Mouse (Mus musculus) kidney, embryonic 14.5 days (tissue): ENCODE measurements at regions not wholly inside any gene's neighbourhood (a gene's known extent, or its start where the extent isn't known, plus 50 kb on each side); places are given as distances from the start of the nearest gene placed in this dataset.

Experiments
- ATAC-seq: fragments of 200-750 bp; cut with Nextera tagmentation; 2 replicates; pipeline ENCODE4 v1.8.0; 2017; ENCODE audit warnings: moderate number of reproducible peaks, mild to moderate bottlenecking, moderate TSS enrichment, moderate library complexity; ENCODE audit not compliant: low FRiP score, low TSS enrichment
- H3K27ac ChIP-seq: fragments of 300-500 bp; sonication (generic); 2 replicates; pipeline ENCODE4 v1.5.1; 2014; ENCODE audit warnings: low read depth, mild to moderate bottlenecking, low read length, moderate library complexity, mixed read lengths
- H3K27me3 ChIP-seq: fragments of 300-500 bp; sonication (generic); 2 replicates; pipeline ENCODE4 v1.6.1; 2014; ENCODE audit warnings: mild to moderate bottlenecking, low read length; ENCODE audit not compliant: control insufficient read depth, insufficient read depth
- H3K36me3 ChIP-seq: fragments of 300-500 bp; sonication (generic); 2 replicates; pipeline ENCODE4 v1.6.1; 2014; ENCODE audit warnings: low read length, mixed read lengths; ENCODE audit not compliant: control insufficient read depth, insufficient read depth
- H3K4me1 ChIP-seq: fragments of 300-500 bp; sonication (generic); 2 replicates; pipeline ENCODE4 v1.6.1; 2014; ENCODE audit warnings: low read length, mixed read lengths; ENCODE audit not compliant: control insufficient read depth, insufficient read depth
- H3K4me2 ChIP-seq: fragments of 300-500 bp; sonication (generic); replicated peaks from 2 replicates; pipeline ENCODE4 v1.6.1; 2014; ENCODE audit warnings: low read depth, mild to moderate bottlenecking, low read length
- H3K4me3 ChIP-seq: fragments of 300-500 bp; sonication (generic); 2 replicates; pipeline ENCODE4 v1.5.1; 2014; ENCODE audit warnings: mild to moderate bottlenecking, low read length
- H3K9ac ChIP-seq: fragments of 300-500 bp; sonication (generic); 2 replicates; pipeline ENCODE4 v1.6.1; 2014; ENCODE audit warnings: low read depth, mild to moderate bottlenecking, low read length, moderate library complexity
- H3K9me3 ChIP-seq: fragments of 300-500 bp; sonication (generic); 2 replicates; pipeline ENCODE4 v1.6.1; 2016; ENCODE audit warnings: low read length; ENCODE audit not compliant: control insufficient read depth
- WGBS: fragments of 180-500 bp; shearing (Covaris S2); extraction: QIAGEN DNeasy Blood & Tissue Kit; methylation state at CpG from one replicate; pipeline ENCODE4 v1.1.7; 2014; 5-methylcytosine and 5-hydroxymethylcytosine counted together

DNA sequence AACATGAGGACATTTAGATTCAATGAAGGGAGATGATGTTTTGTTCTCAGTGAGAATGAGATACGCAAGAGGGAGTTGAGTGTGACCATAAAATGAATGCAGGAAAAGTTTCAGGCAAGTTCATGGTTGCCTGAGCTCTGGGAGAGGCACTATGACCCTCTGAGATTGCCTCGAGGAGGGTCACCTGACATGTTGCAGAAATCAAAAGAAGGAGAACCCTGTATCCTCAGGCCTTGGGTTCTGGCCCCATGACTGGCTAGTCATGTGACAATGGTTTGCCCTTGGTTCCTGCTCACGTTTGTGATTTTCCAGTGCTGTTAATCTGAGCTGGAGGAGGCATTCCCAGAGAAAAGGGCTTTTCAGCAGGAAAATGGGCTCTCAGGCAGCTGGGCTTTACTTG is 98.9 kb downstream of the Mab21l3 start:
- Histone ChIP-seq H3K4me2 (no peak overlapping the region), H3K36me3 (no peaks in the 10 kb centered on the region), H3K9me3 (peaks cover 3% of the 10 kb centered on the region; the same call in 1 of the 2 replicates), H3K27me3 (no peaks in the 10 kb centered on the region), H3K9ac (no peak overlapping the region), H3K27ac (no peak overlapping the region), H3K4me1 (no peaks in the 10 kb centered on the region), H3K4me3 (no peak overlapping the region)
- 45% methylated on average over 3 of the region's 3 CpGs for WGBS
- no peak for ATAC-seq

GRCm38 (mm10) chr3:101749031-101749632 is 99.6 kb downstream of the Mab21l3 start:
- H3K27ac ChIP-seq = no peak overlapping the region
- no peaks in the 10 kb centered on the region for H3K4me1 ChIP-seq
- no peak overlapping the region for H3K9ac ChIP-seq
- no peak overlapping the region for H3K4me3 ChIP-seq
- H3K27me3 ChIP-seq = no peaks in the 10 kb centered on the region
- H3K9me3 ChIP-seq = peaks cover 3% of the 10 kb centered on the region; the same call in 1 of the 2 replicates
- no peak overlapping the region for H3K4me2 ChIP-seq
- ATAC-seq = no peak
- 81% methylated on average over 3 of the region's 3 CpGs for WGBS
- H3K36me3 ChIP-seq = no peaks in the 10 kb centered on the region

DNA sequence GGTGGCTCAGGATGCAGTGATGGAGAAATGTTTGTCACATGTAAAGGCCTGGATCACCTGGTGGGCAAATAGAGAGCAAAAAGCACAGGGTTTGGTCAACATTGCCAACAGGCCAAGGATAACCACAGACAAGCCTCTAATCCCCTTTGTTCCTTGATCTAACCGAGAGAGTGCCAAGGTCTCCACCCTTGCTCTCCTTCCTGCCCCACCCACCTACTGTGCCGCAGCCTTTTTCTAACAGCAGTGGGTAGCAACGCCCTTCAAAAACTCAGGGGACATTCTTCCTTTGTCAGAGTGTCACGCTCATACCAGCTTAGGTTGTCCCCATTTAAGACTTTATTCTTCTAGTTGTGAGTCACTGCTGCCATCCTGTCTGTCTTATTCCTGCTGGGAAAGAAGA is 100.6 kb downstream of the Mab21l3 start:
- no peak for ATAC-seq
- 48% methylated on average over 4 of the region's 4 CpGs for WGBS
- Histone ChIP-seq H3K9me3 (no peaks in the 10 kb centered on the region), H3K4me2 (no peak overlapping the region), H3K36me3 (no peaks in the 10 kb centered on the region), H3K27me3 (no peaks in the 10 kb centered on the region), H3K9ac (no peak overlapping the region), H3K27ac (no peak overlapping the region), H3K4me3 (no peak overlapping the region), H3K4me1 (no peaks in the 10 kb centered on the region)

DNA sequence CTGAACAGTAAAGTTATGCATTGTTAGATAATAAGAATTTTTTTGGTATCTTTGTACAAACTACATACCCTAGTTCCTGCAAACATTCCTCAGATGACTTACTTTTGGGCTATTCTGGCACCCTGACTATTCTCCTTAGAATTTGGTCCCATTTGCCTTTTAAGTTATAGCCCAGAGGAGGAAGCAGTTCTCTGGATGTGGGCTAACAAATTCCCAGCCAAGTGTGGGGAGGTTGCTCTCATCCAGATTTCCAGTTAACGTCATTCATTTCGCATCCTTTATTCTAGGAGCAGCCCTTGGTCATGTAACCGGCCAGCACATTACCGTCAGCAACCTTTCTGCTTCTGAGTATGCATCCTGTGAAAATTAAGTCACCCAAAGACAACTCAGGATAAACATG is 107.9 kb downstream of the Mab21l3 start:
- Histone ChIP-seq H3K4me1 (no peaks in the 10 kb centered on the region), H3K4me2 (no peak overlapping the region), H3K36me3 (no peaks in the 10 kb centered on the region), H3K9me3 (no peaks in the 10 kb centered on the region), H3K27me3 (no peaks in the 10 kb centered on the region), H3K27ac (no peak overlapping the region), H3K9ac (no peak overlapping the region), H3K4me3 (no peak overlapping the region)
- 80% methylated on average over 4 of the region's 4 CpGs for WGBS
- no peak for ATAC-seq

DNA sequence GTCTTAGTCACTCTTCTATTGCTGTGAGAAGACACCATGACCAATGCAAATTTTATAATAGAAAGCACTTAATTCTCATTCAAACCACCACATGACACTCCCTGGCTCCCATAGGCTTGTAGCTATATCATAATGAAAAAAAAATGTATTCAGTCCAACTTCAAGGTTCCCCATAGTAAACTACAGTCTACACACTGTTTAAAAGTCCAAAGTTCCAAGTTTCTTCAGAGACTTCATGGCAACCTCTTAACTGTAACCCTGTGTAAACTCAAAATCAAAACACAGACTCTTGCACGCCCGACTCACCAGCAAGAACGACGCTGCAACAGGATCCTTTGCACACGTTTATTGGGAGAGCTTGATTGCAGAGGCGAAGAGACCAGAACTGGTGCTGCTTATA is 111.6 kb downstream of the Mab21l3 start:
- no peak for ATAC-seq
- Histone ChIP-seq H3K27ac (no peak overlapping the region), H3K9me3 (0 out of 2 replicates have a peak, but pooled peaks cover 8% of the 10 kb centered on the region), H3K36me3 (no peaks in the 10 kb centered on the region), H3K4me3 (no peak overlapping the region), H3K9ac (no peak overlapping the region), H3K4me1 (no peaks in the 10 kb centered on the region), H3K4me2 (no peak overlapping the region), H3K27me3 (no peaks in the 10 kb centered on the region)
- 86% methylated on average over 6 of the region's 6 CpGs for WGBS

DNA sequence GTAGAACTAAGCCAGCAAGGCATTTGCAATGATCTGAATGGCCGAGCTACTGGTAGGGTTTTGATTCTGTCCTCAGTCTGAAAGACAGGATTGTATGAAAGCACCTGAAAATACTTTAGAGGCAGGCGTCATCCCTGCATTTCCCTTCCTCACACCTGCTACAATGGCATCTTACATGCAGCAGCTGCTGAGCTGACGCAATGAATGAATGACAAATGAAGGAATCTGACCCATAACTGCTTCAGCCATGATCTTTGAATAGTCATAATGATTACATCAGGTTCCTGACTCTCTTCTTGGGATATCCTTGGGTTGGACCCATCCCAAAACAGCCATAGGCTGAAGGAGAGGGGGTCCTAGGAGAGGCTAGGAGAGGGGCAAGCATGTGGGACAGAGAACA is 119.7 kb downstream of the Mab21l3 start:
- no peak for ATAC-seq
- no peaks in the 10 kb centered on the region for H3K4me1 ChIP-seq
- no peak overlapping the region for H3K4me2 ChIP-seq
- H3K27me3 ChIP-seq = no peaks in the 10 kb centered on the region
- H3K9ac ChIP-seq = no peak overlapping the region
- H3K27ac ChIP-seq = no peak overlapping the region
- H3K9me3 ChIP-seq = 0 out of 2 replicates have a peak, but pooled peaks cover 8% of the 10 kb centered on the region
- 91% methylated on average over 3 of the region's 3 CpGs for WGBS
- H3K4me3 ChIP-seq = no peak overlapping the region
- H3K36me3 ChIP-seq = no peaks in the 10 kb centered on the region

DNA sequence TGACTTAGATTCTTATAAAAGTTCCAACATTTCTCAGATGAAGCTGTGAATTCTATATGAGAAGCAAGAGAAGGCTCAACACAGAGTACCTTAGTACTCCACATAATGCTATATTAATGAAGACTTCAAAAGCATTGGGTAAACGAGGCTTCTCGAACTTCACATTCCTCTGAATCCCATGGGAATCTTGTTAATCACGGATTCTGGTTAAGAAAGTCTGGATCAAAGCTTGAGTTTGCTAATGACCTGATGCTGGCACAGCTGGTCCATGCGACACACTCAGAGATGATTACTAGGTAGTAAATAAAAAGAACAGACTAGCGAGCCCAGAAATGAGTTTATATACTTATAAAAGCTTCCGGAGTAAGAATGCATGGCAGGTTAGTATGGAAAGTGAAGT is 118.4 kb upstream of the Atp1a1 start:
- Histone ChIP-seq H3K4me3 (no peak overlapping the region), H3K27ac (no peak overlapping the region), H3K36me3 (no peaks in the 10 kb centered on the region), H3K9me3 (no peaks in the 10 kb centered on the region), H3K4me2 (no peak overlapping the region), H3K9ac (no peak overlapping the region), H3K27me3 (no peaks in the 10 kb centered on the region), H3K4me1 (no peaks in the 10 kb centered on the region; the same call in 1 of the 2 replicates)
- no peak for ATAC-seq
- WGBS = 57% methylated on average over 6 of the region's 6 CpGs

DNA sequence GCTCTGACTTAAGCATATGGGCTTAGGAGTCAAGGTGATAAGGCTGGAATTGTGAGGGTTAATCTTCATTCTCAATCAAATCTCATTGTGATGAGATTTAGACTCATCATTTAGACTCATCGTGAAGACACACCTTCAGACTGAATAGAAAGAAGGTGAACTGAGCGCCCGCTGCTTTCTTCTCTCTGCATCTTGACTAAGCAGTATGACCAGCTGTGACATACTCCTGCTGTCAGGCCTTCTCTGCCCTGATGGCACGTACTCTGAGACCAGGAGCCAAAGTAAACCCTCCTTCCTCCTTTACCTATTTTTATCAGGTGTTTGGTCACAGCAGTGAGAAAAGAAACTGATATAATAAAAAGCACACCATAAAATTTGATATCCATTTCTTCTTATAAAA is 117.5 kb upstream of the Atp1a1 start:
- H3K4me2 ChIP-seq = no peak overlapping the region
- H3K9me3 ChIP-seq = no peaks in the 10 kb centered on the region
- no peak overlapping the region for H3K9ac ChIP-seq
- WGBS = 94% methylated on average over 4 of the region's 4 CpGs
- no peaks in the 10 kb centered on the region; the same call in 1 of the 2 replicates for H3K4me1 ChIP-seq
- no peak overlapping the region for H3K27ac ChIP-seq
- H3K4me3 ChIP-seq = no peak overlapping the region
- no peaks in the 10 kb centered on the region for H3K27me3 ChIP-seq
- ATAC-seq = no peak
- no peaks in the 10 kb centered on the region for H3K36me3 ChIP-seq

- Histone ChIP-seq H3K9ac (no peak overlapping the region), H3K9me3 (no peaks in the 10 kb centered on the region), H3K36me3 (no peaks in the 10 kb centered on the region), H3K27ac (no peak overlapping the region), H3K27me3 (no peaks in the 10 kb centered on the region), H3K4me3 (no peak overlapping the region), H3K4me2 (no peak overlapping the region), H3K4me1 (peaks cover 24% of the 10 kb centered on the region)
- ATAC-seq = no peak
Observed at GRCm38 (mm10) chr3:101715416-101715815, 110.9 kb upstream of the Atp1a1 start.
